Mouse (Mus musculus): ENCODE data around the gene Cep152. TPM values are rescaled to one million over a fixed set of nuclear protein-coding genes. Genes with fewer than 3 reads are reported as not detected.

The Cep152 gene
- polyA plus RNA-seq, 1 experiment from 2014 or later, result 6.6 TPM

GRCm38 (mm10) chr2:125589287-125589686, 35.6 kb downstream of the Cep152 start:
- Histone ChIP-seq H3K36me3 (peaks cover 45% of the 10 kb centered on the region), H3K27ac (no peak overlapping the region), H3K4me1 (no peaks in the 10 kb centered on the region), H3K4me2 (replicated peaks) (no peak overlapping the region), H3K4me3 (no peak overlapping the region), H3K9ac (no peak overlapping the region), H3K27me3 (replicated peaks) (no peaks in the 10 kb centered on the region), H3K9me3 (no peaks in the 10 kb centered on the region)
- no peak for ATAC-seq (ENCODE audit: low FRiP score, low read depth)
- 96% methylated on average over 12 of the region's 12 CpGs for WGBS

GRCm38 (mm10) chr2:125581081-125581480, 43.8 kb downstream of the Cep152 start:
- H3K27me3 ChIP-seq (replicated peaks), result no peaks in the 10 kb centered on the region
- H3K4me1 ChIP-seq, result no peaks in the 10 kb centered on the region
- H3K27ac ChIP-seq, result no peak overlapping the region
- H3K9ac ChIP-seq, result no peak overlapping the region
- no peak for ATAC-seq (ENCODE audit: low FRiP score, low read depth)
- no peak overlapping the region for H3K4me2 ChIP-seq (replicated peaks)
- no peak overlapping the region for H3K4me3 ChIP-seq
- H3K9me3 ChIP-seq, result no peaks in the 10 kb centered on the region
- WGBS, result 91% methylated on average over 5 of the region's 5 CpGs
- peaks cover 51% of the 10 kb centered on the region for H3K36me3 ChIP-seq

GRCm38 (mm10) chr2:125577670-125578069, 47.2 kb downstream of the Cep152 start:
- no peaks in the 10 kb centered on the region for H3K9me3 ChIP-seq
- H3K27me3 ChIP-seq (replicated peaks), result no peaks in the 10 kb centered on the region
- no peak overlapping the region for H3K9ac ChIP-seq
- H3K4me1 ChIP-seq, result no peaks in the 10 kb centered on the region
- 78% methylated on average over 4 of the region's 4 CpGs for WGBS
- no peak for ATAC-seq (ENCODE audit: low FRiP score, low read depth)
- H3K36me3 ChIP-seq, result peaks cover 59% of the 10 kb centered on the region
- no peak overlapping the region for H3K27ac ChIP-seq
- no peak overlapping the region for H3K4me3 ChIP-seq
- H3K4me2 ChIP-seq (replicated peaks), result no peak overlapping the region

- Histone ChIP-seq H3K4me1 (no peaks in the 10 kb centered on the region), H3K36me3 (peaks cover 53% of the 10 kb centered on the region), H3K9ac (no peak overlapping the region), H3K4me2 (replicated peaks) (no peak overlapping the region), H3K27me3 (replicated peaks) (no peaks in the 10 kb centered on the region), H3K9me3 (no peaks in the 10 kb centered on the region), H3K4me3 (no peak overlapping the region), H3K27ac (no peak overlapping the region)
- no peak for ATAC-seq (ENCODE audit: low FRiP score, low read depth)
- 94% methylated on average over 8 of the region's 8 CpGs for WGBS
Observed at GRCm38 (mm10) chr2:125576498-125576897, 48.4 kb downstream of the Cep152 start.

- Histone ChIP-seq H3K36me3 (peaks cover 53% of the 10 kb centered on the region), H3K4me2 (replicated peaks) (no peak overlapping the region), H3K27ac (no peak overlapping the region), H3K9ac (no peak overlapping the region), H3K9me3 (no peaks in the 10 kb centered on the region), H3K4me1 (no peaks in the 10 kb centered on the region), H3K27me3 (replicated peaks) (no peaks in the 10 kb centered on the region), H3K4me3 (no peak overlapping the region)
- 92% methylated on average over 3 of the region's 3 CpGs for WGBS
- ATAC-seq (ENCODE audit: low FRiP score, low read depth), result no peak
Observed at GRCm38 (mm10) chr2:125575766-125576165, 49.1 kb downstream of the Cep152 start.

GRCm38 (mm10) chr2:125563884-125564283, 61.0 kb downstream of the Cep152 start:
- WGBS, result 94% methylated on average over 11 of the region's 11 CpGs
- H3K9ac ChIP-seq, result no peak overlapping the region
- no peak overlapping the region for H3K4me2 ChIP-seq (replicated peaks)
- H3K4me3 ChIP-seq, result no peak overlapping the region
- H3K9me3 ChIP-seq, result no peaks in the 10 kb centered on the region
- H3K36me3 ChIP-seq, result peaks cover 35% of the 10 kb centered on the region
- no peak overlapping the region for H3K27ac ChIP-seq
- H3K27me3 ChIP-seq (replicated peaks), result no peaks in the 10 kb centered on the region
- no peak for ATAC-seq (ENCODE audit: low FRiP score, low read depth)
- no peaks in the 10 kb centered on the region for H3K4me1 ChIP-seq

- no peak overlapping the region for H3K4me3 ChIP-seq
- 81% methylated on average over 8 of the region's 8 CpGs for WGBS
- ATAC-seq (ENCODE audit: low FRiP score, low read depth), result no peak
Observed at GRCm38 (mm10) chr2:125562407-125562806, 62.5 kb downstream of the Cep152 start.

GRCm38 (mm10) chr2:125560037-125560436, 64.9 kb downstream of the Cep152 start:
- H3K4me3 ChIP-seq, result no peak overlapping the region
- ATAC-seq (ENCODE audit: low FRiP score, low read depth), result no peak
- no peaks in the 10 kb centered on the region for H3K9me3 ChIP-seq
- no peak overlapping the region for H3K9ac ChIP-seq
- H3K4me2 ChIP-seq (replicated peaks), result no peak overlapping the region
- H3K36me3 ChIP-seq, result peaks cover 8% of the 10 kb centered on the region; the same call in 1 of the 2 replicates
- H3K27me3 ChIP-seq (replicated peaks), result no peaks in the 10 kb centered on the region
- no peaks in the 10 kb centered on the region for H3K4me1 ChIP-seq
- WGBS, result 91% methylated on average over 6 of the region's 6 CpGs
- H3K27ac ChIP-seq, result no peak overlapping the region

More at GRCm38 (mm10) chr2:125562407-125562806, 62.5 kb downstream of the Cep152 start:
- Histone ChIP-seq H3K9ac (no peak overlapping the region), H3K27me3 (replicated peaks) (no peaks in the 10 kb centered on the region), H3K27ac (no peak overlapping the region), H3K4me2 (replicated peaks) (no peak overlapping the region), H3K4me1 (no peaks in the 10 kb centered on the region), H3K36me3 (peaks cover 25% of the 10 kb centered on the region), H3K9me3 (no peaks in the 10 kb centered on the region)

GRCm38 (mm10) chr2:125558634-125559589, 66.0 kb downstream of the Cep152 start:
- WGBS, result 62% methylated on average over 19 of the region's 19 CpGs
- Histone ChIP-seq H3K36me3 (peaks cover 5% of the 10 kb centered on the region; the same call in 1 of the 2 replicates), H3K4me1 (no peaks in the 10 kb centered on the region), H3K4me2 (replicated peaks) (no peak overlapping the region), H3K9me3 (no peaks in the 10 kb centered on the region), H3K27ac (no peak overlapping the region), H3K4me3 (no peak overlapping the region), H3K9ac (no peak overlapping the region), H3K27me3 (replicated peaks) (no peaks in the 10 kb centered on the region)
- ATAC-seq (ENCODE audit: low FRiP score, low read depth), result no peak

GRCm38 (mm10) chr2:125555830-125556229, 69.1 kb downstream of the Cep152 start:
- H3K9ac ChIP-seq, result no peak overlapping the region
- H3K27ac ChIP-seq, result no peak overlapping the region
- no peak overlapping the region for H3K4me2 ChIP-seq (replicated peaks)
- no peaks in the 10 kb centered on the region for H3K9me3 ChIP-seq
- H3K4me1 ChIP-seq, result no peaks in the 10 kb centered on the region
- ATAC-seq (ENCODE audit: low FRiP score, low read depth), result no peak
- no peaks in the 10 kb centered on the region for H3K36me3 ChIP-seq
- no peak overlapping the region for H3K4me3 ChIP-seq
- WGBS, result 75% methylated on average over 6 of the region's 6 CpGs
- H3K27me3 ChIP-seq (replicated peaks), result no peaks in the 10 kb centered on the region

GRCm38 (mm10) chr2:125548806-125549578, 75.9 kb downstream of the Cep152 start:
- H3K27me3 ChIP-seq (replicated peaks), result no peaks in the 10 kb centered on the region
- H3K4me3 ChIP-seq, result no peak overlapping the region
- no peak for ATAC-seq (ENCODE audit: low FRiP score, low read depth)
- no peak overlapping the region for H3K9ac ChIP-seq
- no peaks in the 10 kb centered on the region for H3K9me3 ChIP-seq
- H3K27ac ChIP-seq, result no peak overlapping the region
- no peaks in the 10 kb centered on the region for H3K4me1 ChIP-seq
- H3K4me2 ChIP-seq (replicated peaks), result no peak overlapping the region
- no peaks in the 10 kb centered on the region for H3K36me3 ChIP-seq
- 73% methylated on average over 1 of the region's 1 CpGs for WGBS

GRCm38 (mm10) chr2:125544986-125545385, 79.9 kb downstream of the Cep152 start:
- Histone ChIP-seq H3K4me2 (replicated peaks) (no peak overlapping the region), H3K4me3 (no peak overlapping the region), H3K9me3 (no peaks in the 10 kb centered on the region), H3K36me3 (no peaks in the 10 kb centered on the region), H3K9ac (no peak overlapping the region), H3K27ac (no peak overlapping the region), H3K4me1 (no peaks in the 10 kb centered on the region), H3K27me3 (replicated peaks) (no peaks in the 10 kb centered on the region)
- 87% methylated on average over 3 of the region's 3 CpGs for WGBS
- no peak for ATAC-seq (ENCODE audit: low FRiP score, low read depth)
